Mouse (Mus musculus) heart, embryonic 12.5 days (tissue): ENCODE data around the gene Tedc1. TPM values are rescaled to one million over a fixed set of nuclear protein-coding genes. Genes with fewer than 3 reads are reported as not detected.

ENCODE experiments used
- ATAC-seq: fragments of 200-750 bp; cut with Nextera tagmentation; 2 replicates; pipeline ENCODE4 v1.8.0; 2017; ENCODE audit warnings: moderate TSS enrichment, moderate library complexity; ENCODE audit not compliant: insufficient number of reproducible peaks, low FRiP score
- H3K27ac ChIP-seq: fragments of 300-500 bp; sonication (generic); 2 replicates; pipeline ENCODE4 v1.5.1; 2016; ENCODE audit warnings: mild to moderate bottlenecking, moderate library complexity; ENCODE audit not compliant: poor library complexity, severe bottlenecking
- H3K27me3 ChIP-seq: fragments of 300-500 bp; sonication (generic); replicated peaks from 2 replicates; pipeline ENCODE4 v1.6.1; 2016; ENCODE audit warnings: mild to moderate bottlenecking, moderate library complexity
- H3K36me3 ChIP-seq: fragments of 300-500 bp; sonication (generic); 2 replicates; pipeline ENCODE4 v1.6.1; 2016; ENCODE audit warnings: mild to moderate bottlenecking, moderate library complexity
- H3K4me1 ChIP-seq: fragments of 300-500 bp; sonication (generic); replicated peaks from 2 replicates; pipeline ENCODE4 v1.6.1; 2016; ENCODE audit warnings: mild to moderate bottlenecking
- H3K4me2 ChIP-seq: fragments of 300-500 bp; sonication (generic); 2 replicates; pipeline ENCODE4 v1.6.1; 2016; ENCODE audit warnings: mild to moderate bottlenecking, moderate library complexity
- H3K4me3 ChIP-seq: fragments of 300-500 bp; sonication (generic); 2 replicates; pipeline ENCODE4 v1.5.1; 2016; ENCODE audit warnings: mild to moderate bottlenecking
- H3K9ac ChIP-seq: fragments of 300-500 bp; sonication (generic); 2 replicates; pipeline ENCODE4 v1.6.1; 2016; ENCODE audit warnings: mild to moderate bottlenecking, moderate library complexity
- H3K9me3 ChIP-seq: fragments of 300-500 bp; sonication (generic); replicated peaks from 2 replicates; pipeline ENCODE4 v1.6.1; 2016; ENCODE audit warnings: mild to moderate bottlenecking, moderate library complexity
- WGBS: fragments of 180-500 bp; shearing (Covaris S2); methylation state at CpG from one replicate; pipeline ENCODE4 v1.1.7; 2016; 5-methylcytosine and 5-hydroxymethylcytosine counted together
- polyA plus RNA-seq: library from polyadenylated mRNA; unstranded; fragments of >200 nt; fragmentation: Nextera tagmentation; extraction: Ambion mirVana; gene quantifications from 2 replicates; pipeline ENCODE4 v1.2.1, GENCODE M21; 2016

Gene Tedc1
- polyA plus RNA-seq, 1 experiment from 2014 or later, result 26.9 TPM

DNA sequence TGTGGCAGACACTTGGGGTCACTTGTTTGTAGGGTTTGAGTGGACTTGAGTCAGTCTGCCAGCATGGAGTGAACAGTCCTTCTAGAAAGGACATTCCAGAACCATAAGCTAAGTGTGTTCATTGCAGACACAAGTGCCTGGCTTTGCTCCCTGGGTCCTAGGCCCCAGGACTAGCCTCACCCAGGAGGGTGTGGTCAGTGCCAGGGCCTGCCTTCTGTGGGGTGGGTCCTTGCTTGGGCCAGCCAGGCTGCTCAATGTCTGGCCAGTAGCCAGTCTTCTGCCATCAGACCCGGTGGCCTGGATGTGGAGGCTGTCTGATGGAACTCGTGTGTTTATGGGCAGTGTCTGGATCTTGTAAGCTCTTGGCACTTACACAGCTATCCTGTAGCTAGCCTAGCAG, 23.7 kb upstream of the Tedc1 start:
- WGBS, result 16% methylated on average over 2 of the region's 2 CpGs
- peak overlapping the region; percentile 91 for H3K27ac ChIP-seq
- no peak overlapping the region for H3K4me2 ChIP-seq
- no peaks in the 10 kb centered on the region for H3K9me3 ChIP-seq
- ATAC-seq, result peak; percentile 89
- H3K9ac ChIP-seq, result peak overlapping the region; percentile 60; the same call in 1 of the 2 replicates
- H3K4me1 ChIP-seq, result peaks cover 63% of the 10 kb centered on the region
- H3K36me3 ChIP-seq, result peaks cover 93% of the 10 kb centered on the region
- H3K27me3 ChIP-seq, result no peaks in the 10 kb centered on the region
- H3K4me3 ChIP-seq, result no peak overlapping the region

DNA sequence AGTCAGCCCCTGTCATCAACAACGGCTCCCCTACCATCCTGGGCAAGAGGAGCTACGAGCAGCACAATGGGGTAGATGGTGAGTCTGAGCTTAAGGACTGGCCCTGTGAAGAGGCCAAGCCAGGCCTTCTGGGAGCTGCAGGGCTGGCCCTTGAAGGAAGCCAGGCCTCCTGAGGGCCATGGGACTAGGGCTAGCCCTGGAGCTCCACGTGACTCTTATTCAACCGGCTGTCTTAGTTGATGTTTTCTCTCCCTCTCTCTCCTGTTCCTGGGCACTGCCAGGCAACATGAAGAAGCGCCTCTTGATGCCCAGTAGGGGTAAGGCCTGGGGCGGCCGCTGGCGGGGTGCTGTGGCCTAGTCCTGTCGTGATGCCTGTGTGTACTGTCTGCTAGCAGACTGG, 23.0 kb upstream of the Tedc1 start:
- no peak for ATAC-seq
- H3K36me3 ChIP-seq, result peaks cover 88% of the 10 kb centered on the region
- 71% methylated on average over 9 of the region's 9 CpGs for WGBS
- H3K4me3 ChIP-seq, result no peak overlapping the region
- no peaks in the 10 kb centered on the region for H3K27me3 ChIP-seq
- peak overlapping the region; percentile 91 for H3K27ac ChIP-seq
- H3K4me1 ChIP-seq, result peaks cover 70% of the 10 kb centered on the region
- no peaks in the 10 kb centered on the region for H3K9me3 ChIP-seq
- peak overlapping the region; percentile 45 for H3K9ac ChIP-seq
- peak overlapping the region; percentile 1; the same call in 1 of the 2 replicates for H3K4me2 ChIP-seq

GRCm38 (mm10) chr12:113133861-113134403, 22.3 kb upstream of the Tedc1 start:
- H3K27me3 ChIP-seq, result no peaks in the 10 kb centered on the region
- ATAC-seq, result no peak
- H3K4me1 ChIP-seq, result peaks cover 76% of the 10 kb centered on the region
- H3K9ac ChIP-seq, result peak overlapping the region; percentile 45
- peaks cover 81% of the 10 kb centered on the region for H3K36me3 ChIP-seq
- H3K9me3 ChIP-seq, result no peaks in the 10 kb centered on the region
- no peak overlapping the region for H3K4me3 ChIP-seq
- H3K27ac ChIP-seq, result peak overlapping the region; percentile 91
- H3K4me2 ChIP-seq, result no peak overlapping the region
- WGBS, result 69% methylated on average over 5 of the region's 5 CpGs

DNA sequence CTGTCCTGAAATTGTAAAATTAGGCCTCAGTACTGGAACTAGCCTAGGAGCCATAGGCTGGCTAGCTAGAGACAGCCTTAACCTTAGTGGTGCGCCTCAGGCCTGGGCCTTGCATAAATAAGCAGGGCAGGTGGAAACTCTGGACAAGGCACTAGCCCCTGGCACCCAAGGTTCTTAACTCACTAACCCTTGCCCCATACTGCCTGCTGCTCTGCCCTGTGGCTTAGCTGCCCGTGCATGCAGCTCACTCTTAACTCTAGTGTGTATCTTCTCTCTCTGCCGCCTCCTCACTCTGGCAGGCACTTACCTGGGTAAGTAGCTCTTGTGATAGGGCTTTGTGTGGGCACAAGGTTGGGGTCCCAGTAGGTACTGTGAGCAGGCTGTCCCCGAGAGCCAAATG, 21.7 kb upstream of the Tedc1 start:
- WGBS, result 76% methylated on average over 4 of the region's 4 CpGs
- ATAC-seq, result no peak

DNA sequence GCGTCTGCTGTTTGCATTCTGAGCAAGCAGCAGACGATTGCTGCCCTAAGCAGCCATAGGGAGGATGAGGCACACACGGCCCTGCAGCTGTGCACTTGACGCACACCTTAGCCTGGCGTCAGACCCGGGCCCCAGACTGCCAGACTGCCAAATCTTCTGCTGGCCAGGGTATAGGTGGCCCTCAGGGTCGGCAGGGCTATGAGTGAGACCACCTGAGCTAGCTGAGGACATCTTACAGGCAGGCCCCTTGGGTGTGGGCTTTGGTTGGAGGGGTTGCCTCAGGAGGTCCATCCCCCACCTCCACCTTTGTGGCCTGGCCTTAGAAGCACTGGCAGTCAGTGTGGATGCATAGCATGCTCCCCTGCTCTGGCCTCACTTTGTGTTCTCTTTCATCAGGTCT, 20.8 kb upstream of the Tedc1 start:
- Histone ChIP-seq H3K36me3 (peaks cover 66% of the 10 kb centered on the region), H3K4me2 (no peak overlapping the region), H3K9ac (peak overlapping the region; percentile 52; the same call in 1 of the 2 replicates), H3K4me3 (no peak overlapping the region), H3K27ac (no peak overlapping the region), H3K9me3 (no peaks in the 10 kb centered on the region), H3K27me3 (no peaks in the 10 kb centered on the region), H3K4me1 (peaks cover 86% of the 10 kb centered on the region)
- ATAC-seq, result no peak
- WGBS, result 80% methylated on average over 7 of the region's 7 CpGs

More for the DNA sequence above, 21.7 kb upstream of the Tedc1 start:
- Histone ChIP-seq H3K27me3 (no peaks in the 10 kb centered on the region), H3K9ac (peak overlapping the region; percentile 44; the same call in 1 of the 2 replicates), H3K4me1 (peaks cover 82% of the 10 kb centered on the region), H3K9me3 (no peaks in the 10 kb centered on the region), H3K4me3 (no peak overlapping the region), H3K36me3 (peaks cover 75% of the 10 kb centered on the region), H3K27ac (0 out of 2 replicates have a peak overlapping the region, but pooled peaks have one; percentile 12), H3K4me2 (no peak overlapping the region)

- Histone ChIP-seq H3K4me2 (no peak overlapping the region), H3K4me1 (peaks cover 84% of the 10 kb centered on the region), H3K9me3 (no peaks in the 10 kb centered on the region), H3K27me3 (no peaks in the 10 kb centered on the region), H3K27ac (peak overlapping the region; percentile 97), H3K36me3 (peaks cover 55% of the 10 kb centered on the region), H3K4me3 (no peak overlapping the region), H3K9ac (peak overlapping the region; percentile 19; the same call in 1 of the 2 replicates)
- no peak for ATAC-seq
- 67% methylated on average over 17 of the region's 17 CpGs for WGBS
Observed at GRCm38 (mm10) chr12:113136492-113137020, 19.7 kb upstream of the Tedc1 start.

- H3K4me2 ChIP-seq, result peak overlapping the region; percentile 83
- H3K27me3 ChIP-seq, result no peaks in the 10 kb centered on the region
- peaks cover 78% of the 10 kb centered on the region for H3K4me1 ChIP-seq
- peak overlapping the region; percentile 97 for H3K27ac ChIP-seq
- peaks cover 46% of the 10 kb centered on the region for H3K36me3 ChIP-seq
- peak overlapping the region; percentile 61 for H3K9ac ChIP-seq
- H3K4me3 ChIP-seq, result no peak overlapping the region
- H3K9me3 ChIP-seq, result no peaks in the 10 kb centered on the region
- no peak for ATAC-seq
- 44% methylated on average over 18 of the region's 18 CpGs for WGBS
Observed at GRCm38 (mm10) chr12:113137260-113138213, 18.7 kb upstream of the Tedc1 start.

- peaks cover 76% of the 10 kb centered on the region for H3K4me1 ChIP-seq
- WGBS, result 33% methylated on average over 6 of the region's 6 CpGs
- no peaks in the 10 kb centered on the region for H3K27me3 ChIP-seq
- H3K9me3 ChIP-seq, result no peaks in the 10 kb centered on the region
- H3K36me3 ChIP-seq, result peaks cover 46% of the 10 kb centered on the region
- ATAC-seq, result no peak
- peak overlapping the region; percentile 83 for H3K4me2 ChIP-seq
- no peak overlapping the region for H3K4me3 ChIP-seq
- peak overlapping the region; percentile 97 for H3K27ac ChIP-seq
- H3K9ac ChIP-seq, result peak overlapping the region; percentile 52; the same call in 1 of the 2 replicates
Observed at GRCm38 (mm10) chr12:113138291-113138690, 17.9 kb upstream of the Tedc1 start.

GRCm38 (mm10) chr12:113138901-113139864, 17.0 kb upstream of the Tedc1 start:
- no peak for ATAC-seq
- H3K27me3 ChIP-seq, result no peaks in the 10 kb centered on the region
- H3K4me2 ChIP-seq, result peak overlapping the region; percentile 83
- H3K4me3 ChIP-seq, result peak overlapping the region; percentile 80
- 34% methylated on average over 11 of the region's 11 CpGs for WGBS
- peak overlapping the region; percentile 97 for H3K27ac ChIP-seq
- peak overlapping the region; percentile 52 for H3K9ac ChIP-seq
- peaks cover 46% of the 10 kb centered on the region for H3K36me3 ChIP-seq
- H3K4me1 ChIP-seq, result peaks cover 76% of the 10 kb centered on the region
- no peaks in the 10 kb centered on the region for H3K9me3 ChIP-seq

DNA sequence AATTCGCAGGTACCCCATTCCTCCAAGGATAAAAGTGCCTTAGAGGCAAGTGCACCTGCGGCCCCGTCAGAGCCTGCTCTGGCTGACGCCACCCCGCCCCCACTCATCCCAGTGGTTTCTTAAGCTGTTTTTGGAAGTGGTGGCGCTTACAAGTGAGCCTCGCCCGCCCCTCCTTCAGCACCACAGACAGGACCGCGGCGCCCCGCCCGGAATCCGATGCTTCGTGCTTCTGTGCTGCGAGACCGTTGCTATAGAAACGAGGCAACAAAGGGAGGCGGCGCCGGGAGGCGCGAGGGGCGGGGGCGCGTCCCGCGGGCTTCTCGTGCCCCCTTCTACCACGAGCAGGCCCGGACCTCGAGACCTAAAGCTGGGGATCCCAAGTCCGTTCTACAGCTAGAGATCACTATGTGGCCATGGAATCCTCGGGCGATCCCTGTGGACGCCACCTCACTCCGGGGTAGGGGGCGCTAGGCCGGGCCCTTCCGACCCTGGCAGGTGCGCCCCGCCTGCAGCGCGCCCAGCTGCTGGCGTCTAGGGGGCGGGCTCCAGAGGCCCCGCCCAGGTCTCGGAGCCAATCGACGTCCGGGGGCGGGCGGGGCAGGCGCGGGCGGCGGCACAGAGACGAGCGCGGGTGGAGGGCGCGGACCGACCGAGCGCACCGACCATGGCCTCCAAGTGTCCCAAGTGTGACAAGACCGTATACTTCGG, 16.2 kb upstream of the Tedc1 start, which contains the start of gene Crip2:
TSS of gene Crip2 (plus strand) at position 329 of the 708 bp plus-strand sequence.
- H3K27ac ChIP-seq, result peak within 1 kb of the TSS; percentile 97
- H3K9me3 ChIP-seq, result no peaks in the 10 kb centered on the region
- H3K27me3 ChIP-seq, result no peaks in the 10 kb centered on the region
- peak within 1 kb of the TSS; percentile 80 for H3K4me3 ChIP-seq
- peak within 1 kb of the TSS; percentile 94 for H3K9ac ChIP-seq
- peak within 1 kb of the TSS; percentile 83 for H3K4me2 ChIP-seq
- H3K4me1 ChIP-seq, result peaks cover 76% of the 10 kb centered on the region
- whole genome bisulfite sequencing, result under 1% methylated on average over 67 of the region's 68 CpGs
- peak; percentile 86 for ATAC-seq
- H3K36me3 ChIP-seq, result peaks cover 46% of the 10 kb centered on the region
